Mouse (Mus musculus) thymus, adult 2 months (tissue): ENCODE results near the gene Neb. TPM values are rescaled to one million over a fixed set of nuclear protein-coding genes. Genes with fewer than 3 reads are reported as not detected.
"Not testable (repeated sequence)": the region's sequence is repeated elsewhere in the genome, so short reads cannot be mapped to it uniquely, and the experiment has no call there.

Experiments used
- DNase-seq: peaks from one replicate; pipeline ENCODE4 v3.0.0; 2021
- H3K27ac ChIP-seq: fragments of 200-500 bp; 2 replicates; pipeline ENCODE4 v1.5.1; 2012; ENCODE audit warnings: low read length, control low read depth; ENCODE audit not compliant: control insufficient read depth, insufficient read depth
- H3K27me3 ChIP-seq: fragments of 200-500 bp; 2 replicates; pipeline ENCODE4 v1.6.1; 2012; ENCODE audit warnings: mild to moderate bottlenecking, low read length, moderate library complexity, mixed read lengths; ENCODE audit not compliant: control insufficient read depth, insufficient read depth
- H3K36me3 ChIP-seq: fragments of 200-500 bp; 2 replicates; pipeline ENCODE4 v1.6.1; 2012; ENCODE audit warnings: mild to moderate bottlenecking, low read length, moderate library complexity; ENCODE audit not compliant: control insufficient read depth, insufficient read depth
- H3K4me1 ChIP-seq: fragments of 200-500 bp; replicated peaks from 2 replicates; pipeline ENCODE4 v1.6.1; 2012; ENCODE audit warnings: low read length; ENCODE audit not compliant: control insufficient read depth, insufficient read depth
- H3K4me3 ChIP-seq: fragments of 200-500 bp; 2 replicates; pipeline ENCODE4 v1.5.1; 2012; ENCODE audit warnings: mild to moderate bottlenecking, low read length, control low read depth, moderate library complexity; ENCODE audit not compliant: control insufficient read depth, insufficient read depth
- CTCF ChIP-seq: fragments of 200-500 bp; IDR thresholded peaks from 2 replicates; pipeline ENCODE4 v1.5.1; 2012; ENCODE audit warnings: mild to moderate bottlenecking, control low read depth, low read length, moderate library complexity, borderline replicate concordance; ENCODE audit not compliant: control insufficient read depth, poor library complexity, insufficient read depth; ENCODE audit errors: extremely low read depth
- POLR2A ChIP-seq: fragments of 200-500 bp; IDR thresholded peaks from 2 replicates; pipeline ENCODE4 v1.6.1; 2012; ENCODE audit warnings: mild to moderate bottlenecking, low read length, control low read depth, moderate library complexity; ENCODE audit not compliant: control insufficient read depth, poor library complexity, insufficient read depth; ENCODE audit errors: extremely low read depth
- WGBS: fragments of 180-500 bp; shearing (Covaris S2); methylation state at CpG from one replicate; pipeline ENCODE4 v1.1.7; 2018; 5-methylcytosine and 5-hydroxymethylcytosine counted together
- polyA plus RNA-seq: library from polyadenylated mRNA; depleted of rRNA; stranded (reverse); fragments of >200 nt; gene quantifications from 2 replicates; pipeline ENCODE4 v1.2.3, GENCODE M21; 2012; rRNA removed

Neb gene
- polyA plus RNA-seq, 1 experiment: 0.85 TPM

DNA sequence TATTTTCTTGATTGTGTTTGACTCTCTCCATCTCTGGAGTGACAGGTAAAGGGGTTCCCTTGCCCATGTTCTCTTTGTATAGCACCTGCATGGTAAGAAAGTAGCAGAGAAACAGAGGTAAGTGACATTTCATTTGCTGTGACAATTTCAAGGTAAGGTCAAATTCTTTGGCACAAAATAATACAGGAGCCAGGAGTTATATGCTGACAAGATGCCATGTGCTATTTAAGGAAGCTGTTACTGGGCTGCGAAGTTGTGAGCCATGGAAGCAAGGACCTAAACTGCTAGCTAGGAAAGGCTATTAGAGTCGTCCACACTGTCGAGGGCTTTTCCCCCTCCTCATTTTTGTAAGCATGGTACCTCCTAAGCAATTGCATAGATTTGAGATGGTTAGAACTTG, 225.2 kb downstream of the Neb start:
- TF ChIP-seq CTCF: no peak
- 93% methylated on average over 3 of the region's 3 CpGs for WGBS
- no peak for DNase-seq
- Histone ChIP-seq H3K27ac (no peak overlapping the region), H3K27me3 (no peaks in the 10 kb centered on the region), H3K36me3 (no peaks in the 10 kb centered on the region), H3K4me1 (no peaks in the 10 kb centered on the region), H3K4me3 (no peak overlapping the region)

DNA sequence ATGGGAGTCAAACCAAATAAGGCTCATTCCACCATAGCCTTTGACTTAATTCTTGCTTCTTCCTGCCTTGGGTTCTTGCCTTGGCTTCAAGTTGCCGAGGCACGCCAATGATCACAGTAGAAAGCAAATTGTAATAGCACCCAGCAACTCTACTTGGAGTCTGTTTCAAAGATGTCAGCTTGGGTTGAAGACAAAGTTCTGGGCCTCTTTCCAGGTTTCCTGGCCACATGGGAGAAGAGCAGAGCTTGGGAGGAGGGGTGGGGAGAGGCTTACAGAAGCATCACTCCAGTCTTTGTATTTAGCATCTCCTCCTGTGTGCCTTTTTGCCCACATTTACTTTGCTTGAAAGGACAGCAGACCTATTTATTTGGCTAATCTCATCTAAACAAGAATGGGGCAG, 244.9 kb downstream of the Neb start:
- Histone ChIP-seq H3K4me1 (no peaks in the 10 kb centered on the region), H3K27me3 (no peaks in the 10 kb centered on the region), H3K36me3 (no peaks in the 10 kb centered on the region), H3K27ac (no peak overlapping the region), H3K4me3 (no peak overlapping the region)
- no peak for DNase-seq
- whole genome bisulfite sequencing: 97% methylated on average over 2 of the region's 2 CpGs
- TF ChIP-seq POLR2A: no peak
- no peak for TF ChIP-seq CTCF

DNA sequence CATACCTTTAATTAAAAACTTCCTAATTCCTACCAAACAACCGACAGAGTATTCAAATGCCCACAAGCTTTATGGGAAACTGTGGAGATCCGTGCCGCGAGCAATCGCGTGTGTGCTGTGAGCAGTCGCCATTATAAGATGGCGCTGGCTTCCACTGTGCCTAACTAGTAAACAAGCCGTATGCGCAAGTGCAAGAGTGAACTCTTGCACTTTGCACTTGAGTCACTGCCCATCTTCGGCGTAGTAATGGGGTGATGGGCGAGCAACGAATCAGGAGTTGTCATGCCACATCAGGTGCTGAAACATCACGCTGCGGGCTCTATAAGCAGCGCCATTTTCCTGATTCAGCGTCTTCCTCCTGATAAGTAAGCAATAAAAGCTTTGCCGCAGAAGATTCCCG, 246.9 kb downstream of the Neb start:
- not testable (repeated sequence) for H3K27me3 ChIP-seq, DNase-seq, H3K4me3 ChIP-seq, H3K36me3 ChIP-seq, H3K4me1 ChIP-seq, H3K27ac ChIP-seq
- 98% methylated on average over 20 of the region's 20 CpGs for WGBS

DNA sequence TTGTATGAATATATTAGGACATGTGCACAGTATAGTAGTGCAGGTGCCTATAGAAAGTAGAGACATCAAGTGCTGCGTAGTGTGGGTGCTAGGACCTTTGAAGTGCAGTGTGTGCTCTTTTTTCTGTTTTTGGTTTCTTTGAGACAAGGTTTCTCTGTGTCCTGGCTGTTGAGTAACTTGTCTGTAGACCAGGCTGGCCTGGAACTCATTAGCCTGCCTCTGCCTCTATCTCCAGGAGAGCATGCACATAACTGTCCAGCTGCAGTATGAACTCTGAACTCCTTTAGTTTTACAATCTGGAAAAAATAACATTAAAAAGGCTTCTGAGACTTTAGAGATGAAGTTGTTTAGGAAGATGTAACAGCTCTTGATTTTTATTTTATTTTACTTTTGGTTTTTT, 264.2 kb downstream of the Neb start:
- H3K36me3 ChIP-seq: peaks cover 75% of the 10 kb centered on the region
- H3K4me3 ChIP-seq: no peak overlapping the region
- no peaks in the 10 kb centered on the region for H3K27me3 ChIP-seq
- no peak overlapping the region for H3K27ac ChIP-seq
- TF ChIP-seq POLR2A: no peak
- no peak for TF ChIP-seq CTCF
- H3K4me1 ChIP-seq: no peaks in the 10 kb centered on the region
- no peak for DNase-seq
- WGBS: 70% methylated on average over 1 of the region's 1 CpGs

Other genes with a start within 250 kb of the Neb start
- 7.3 and 8.2 TPM in 2 replicates for gene Arl5a, start 46.4 kb upstream of the Neb start, polyA plus RNA-seq